Mouse (Mus musculus) embryonic facial prominence, embryonic 14.5 days (tissue): Measurements from ENCODE around the gene Zfp771. TPM values are rescaled to one million over a fixed set of nuclear protein-coding genes. Genes with fewer than 3 reads are reported as not detected.

Experiments
- ATAC-seq: fragments of 200-750 bp; cut with Nextera tagmentation; 2 replicates; pipeline ENCODE4 v1.8.0; 2017; ENCODE audit warnings: low read depth, moderate number of reproducible peaks, moderate TSS enrichment
- DNase-seq: peaks from one replicate; pipeline ENCODE4 v3.0.0-alpha.2; 2015; ENCODE audit warnings: low spot score
- H3K27ac ChIP-seq: fragments of 300-500 bp; sonication (generic); replicated peaks from 2 replicates; pipeline ENCODE4 v1.5.1; 2014; ENCODE audit warnings: low read depth, mild to moderate bottlenecking, low read length, moderate library complexity
- H3K27me3 ChIP-seq: fragments of 300-500 bp; sonication (generic); replicated peaks from 2 replicates; pipeline ENCODE4 v1.6.1; 2014; ENCODE audit warnings: low read length; ENCODE audit not compliant: control insufficient read depth, insufficient read depth
- H3K36me3 ChIP-seq: fragments of 300-500 bp; sonication (generic); 2 replicates; pipeline ENCODE4 v1.6.1; 2014; ENCODE audit warnings: low read length, mixed read lengths; ENCODE audit not compliant: control insufficient read depth, insufficient read depth
- H3K4me1 ChIP-seq: fragments of 300-500 bp; sonication (generic); 2 replicates; pipeline ENCODE4 v1.6.1; 2014; ENCODE audit warnings: antibody characterized with exemption, low read length; ENCODE audit not compliant: control insufficient read depth, insufficient read depth
- H3K4me2 ChIP-seq: fragments of 300-500 bp; sonication (generic); 2 replicates; pipeline ENCODE4 v1.6.1; 2014; ENCODE audit warnings: low read depth, mild to moderate bottlenecking, low read length, moderate library complexity, mixed read lengths
- H3K4me3 ChIP-seq: fragments of 300-500 bp; sonication (generic); 2 replicates; pipeline ENCODE4 v1.5.1; 2014; ENCODE audit warnings: low read depth, mild to moderate bottlenecking, low read length
- H3K9ac ChIP-seq: fragments of 300-500 bp; sonication (generic); 2 replicates; pipeline ENCODE4 v1.6.1; 2014; ENCODE audit warnings: low read depth, mild to moderate bottlenecking, low read length, moderate library complexity, mixed read lengths
- H3K9me3 ChIP-seq: fragments of 300-500 bp; sonication (generic); 2 replicates; pipeline ENCODE4 v1.6.1; 2016; ENCODE audit warnings: low read length; ENCODE audit not compliant: control insufficient read depth
- WGBS: fragments of 180-500 bp; shearing (Covaris S2); extraction: QIAGEN DNeasy Blood & Tissue Kit; methylation state at CpG from one replicate; pipeline ENCODE4 v1.1.7; 2014; 5-methylcytosine and 5-hydroxymethylcytosine counted together
- polyA plus RNA-seq: library from polyadenylated mRNA; unstranded; fragments of >200 nt; fragmentation: Nextera tagmentation; extraction: Ambion mirVana; gene quantifications from 2 replicates; pipeline ENCODE4 v1.2.1, GENCODE M21; 2014

The Zfp771 gene
- polyA plus RNA-seq, 1 experiment from 2014 or later = 53.4 TPM

DNA sequence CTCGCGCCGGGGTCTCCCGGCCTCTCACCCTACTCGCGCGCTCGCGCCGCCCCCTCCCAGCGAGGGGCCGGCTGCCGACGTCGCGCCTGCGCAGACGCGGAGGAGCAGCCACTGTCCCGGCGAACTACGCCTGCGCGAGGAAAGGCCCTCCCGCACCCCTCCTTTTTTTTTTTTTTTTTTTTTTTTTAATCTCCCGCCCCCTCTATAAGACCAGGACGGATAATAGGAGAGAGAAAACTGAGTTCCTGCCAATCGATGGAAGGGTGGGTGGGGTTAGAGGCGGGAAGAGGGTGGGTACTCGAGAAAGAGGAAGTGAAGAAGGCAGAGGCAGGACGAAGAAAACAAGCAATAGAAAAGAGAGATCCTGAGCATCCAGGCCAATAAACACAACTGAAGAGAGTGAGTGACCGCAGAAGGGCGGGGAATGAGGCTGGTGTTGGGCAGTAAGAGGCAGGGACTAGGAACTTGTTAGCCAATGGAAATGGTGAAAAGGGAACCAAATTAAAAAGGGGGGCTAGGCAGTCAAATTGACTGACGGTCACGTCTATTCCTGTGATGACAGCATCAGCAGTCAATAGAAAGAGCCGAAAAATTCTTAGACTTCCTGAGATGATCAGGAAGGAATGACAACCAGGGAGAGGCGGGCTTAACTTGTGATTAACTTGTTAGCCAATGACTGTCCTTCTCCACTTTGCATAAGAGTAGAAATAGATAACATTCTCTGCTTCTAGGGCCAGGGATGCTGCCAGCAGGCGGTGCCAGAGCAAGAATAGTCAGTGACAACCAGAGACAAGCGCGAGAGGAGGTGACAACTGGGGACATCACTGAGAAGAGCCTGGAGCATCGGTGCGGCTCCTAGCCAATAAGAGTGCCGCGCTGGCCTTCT, 35.3 kb upstream of the Zfp771 start, which contains the start of gene Mylpf:
Gene Mylpf (plus strand): TSS at position 338 of the 886 bp plus-strand sequence.
- H3K27ac ChIP-seq = peak within 1 kb of the TSS; percentile 86
- under 1% methylated on average over 28 of the region's 44 CpGs for WGBS

DNA sequence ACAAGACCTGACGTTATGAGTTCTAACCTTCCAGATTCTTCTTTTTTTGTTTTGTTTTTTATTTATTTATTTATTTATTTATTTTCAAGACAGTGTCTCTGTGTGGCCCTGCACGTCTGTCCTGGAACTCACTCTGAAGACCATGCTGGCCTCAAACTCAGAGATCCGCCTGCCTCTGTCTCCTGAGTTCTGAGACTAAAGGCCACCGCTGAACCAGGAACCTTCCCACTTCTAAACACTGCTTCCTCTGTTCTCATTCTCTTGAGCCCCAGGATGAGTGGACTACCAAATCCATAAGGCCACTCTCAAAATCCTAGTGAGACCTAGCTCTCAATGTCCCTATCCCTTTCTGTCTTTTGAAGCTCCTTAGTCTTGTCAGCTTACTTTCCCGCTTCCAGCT, 34.2 kb upstream of the Zfp771 start:
- Histone ChIP-seq H3K36me3 (no peaks in the 10 kb centered on the region), H3K4me3 (peak overlapping the region; percentile 90), H3K27me3 (no peaks in the 10 kb centered on the region), H3K4me1 (peaks cover 17% of the 10 kb centered on the region), H3K9ac (peak overlapping the region; percentile 53; the same call in 1 of the 2 replicates), H3K27ac (peak overlapping the region; percentile 86), H3K4me2 (peak overlapping the region; percentile 62), H3K9me3 (no peaks in the 10 kb centered on the region)
- DNase-seq (no peak), ATAC-seq (no peak)
- 81% methylated on average over 5 of the region's 5 CpGs for WGBS

More for the DNA sequence above, 35.3 kb upstream of the Zfp771 start, which contains the start of gene Mylpf:
- H3K4me2 ChIP-seq = peak within 1 kb of the TSS; percentile 85
- DNase-seq (peak; percentile 99), ATAC-seq (peak; percentile 96)
- peaks cover 3% of the 10 kb centered on the region; the same call in 1 of the 2 replicates for H3K36me3 ChIP-seq
- H3K9ac ChIP-seq = peak within 1 kb of the TSS; percentile 96
- peak within 1 kb of the TSS; percentile 90 for H3K4me3 ChIP-seq
- no peaks in the 10 kb centered on the region for H3K9me3 ChIP-seq
- no peaks in the 10 kb centered on the region for H3K27me3 ChIP-seq
- peaks cover 17% of the 10 kb centered on the region for H3K4me1 ChIP-seq

DNA sequence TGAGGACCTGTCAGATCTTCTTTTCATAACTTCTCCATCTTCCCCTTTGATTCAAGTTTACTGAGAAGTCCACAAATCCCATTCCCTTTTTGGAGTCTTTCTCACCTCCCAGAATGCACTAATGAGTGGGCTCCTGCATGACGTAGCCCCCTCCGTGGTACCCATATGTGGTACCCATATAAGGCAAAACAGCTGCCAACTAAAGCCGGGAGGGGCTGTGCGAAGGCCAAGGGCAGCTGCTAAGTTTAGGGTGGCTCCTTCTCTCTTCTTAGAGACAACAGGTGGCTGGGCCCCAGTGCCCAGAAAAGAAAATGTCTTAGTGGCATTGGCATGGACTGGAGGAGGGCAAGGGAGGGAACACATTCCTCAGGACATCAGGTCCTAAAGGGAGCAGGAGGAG, 33.8 kb upstream of the Zfp771 start:
- Histone ChIP-seq H3K27me3 (no peaks in the 10 kb centered on the region), H3K4me3 (no peak overlapping the region), H3K4me2 (no peak overlapping the region), H3K4me1 (peaks cover 17% of the 10 kb centered on the region), H3K9ac (no peak overlapping the region), H3K9me3 (no peaks in the 10 kb centered on the region), H3K27ac (0 out of 2 replicates have a peak overlapping the region, but pooled peaks have one; percentile 86), H3K36me3 (no peaks in the 10 kb centered on the region)
- peak; percentile 72 for DNase-seq
- WGBS = 86% methylated on average over 4 of the region's 4 CpGs
- ATAC-seq = no peak

DNA sequence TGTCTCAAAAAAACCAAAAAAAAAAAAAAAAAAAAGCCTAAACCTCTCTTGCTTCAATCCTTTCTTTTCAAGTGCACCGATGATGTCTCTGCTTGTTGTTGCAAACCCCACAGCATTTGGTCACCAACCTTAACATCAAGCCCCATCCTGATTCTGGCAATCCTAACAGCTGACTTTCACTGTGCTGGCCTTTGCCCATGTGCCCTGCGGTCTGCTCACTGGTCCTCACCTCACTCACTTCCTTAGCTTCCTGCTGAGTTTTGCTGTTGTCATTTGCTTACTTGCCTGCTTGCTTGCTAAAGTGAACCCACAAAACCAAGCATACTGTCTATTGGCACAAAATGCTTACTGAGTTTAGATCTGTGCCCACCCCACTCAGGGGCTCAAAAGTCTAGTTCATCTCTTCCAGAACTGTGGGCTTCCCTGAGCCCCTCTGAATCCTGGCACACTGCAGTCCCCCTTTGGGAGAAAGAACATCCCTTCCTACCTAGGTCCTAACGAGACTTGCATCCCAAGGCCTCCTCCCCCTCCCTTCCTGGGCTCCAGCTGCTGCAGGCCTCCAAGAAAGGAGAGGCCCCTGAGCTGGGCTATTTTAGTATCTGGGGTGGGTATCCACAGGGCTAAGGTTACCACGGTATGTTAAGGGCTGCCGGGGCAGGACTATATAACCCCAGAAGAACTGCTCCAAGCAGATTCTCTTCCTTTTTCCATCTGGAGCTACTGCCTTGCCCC, 32.9 kb upstream of the Zfp771 start:
- ATAC-seq (no peak), DNase-seq (peak; percentile 54)
- Histone ChIP-seq H3K9ac (no peak overlapping the region), H3K36me3 (no peaks in the 10 kb centered on the region), H3K4me1 (peaks cover 14% of the 10 kb centered on the region), H3K4me3 (no peak overlapping the region), H3K27ac (no peak overlapping the region), H3K4me2 (no peak overlapping the region), H3K9me3 (no peaks in the 10 kb centered on the region), H3K27me3 (no peaks in the 10 kb centered on the region)
- WGBS = 62% methylated on average over 5 of the region's 5 CpGs

DNA sequence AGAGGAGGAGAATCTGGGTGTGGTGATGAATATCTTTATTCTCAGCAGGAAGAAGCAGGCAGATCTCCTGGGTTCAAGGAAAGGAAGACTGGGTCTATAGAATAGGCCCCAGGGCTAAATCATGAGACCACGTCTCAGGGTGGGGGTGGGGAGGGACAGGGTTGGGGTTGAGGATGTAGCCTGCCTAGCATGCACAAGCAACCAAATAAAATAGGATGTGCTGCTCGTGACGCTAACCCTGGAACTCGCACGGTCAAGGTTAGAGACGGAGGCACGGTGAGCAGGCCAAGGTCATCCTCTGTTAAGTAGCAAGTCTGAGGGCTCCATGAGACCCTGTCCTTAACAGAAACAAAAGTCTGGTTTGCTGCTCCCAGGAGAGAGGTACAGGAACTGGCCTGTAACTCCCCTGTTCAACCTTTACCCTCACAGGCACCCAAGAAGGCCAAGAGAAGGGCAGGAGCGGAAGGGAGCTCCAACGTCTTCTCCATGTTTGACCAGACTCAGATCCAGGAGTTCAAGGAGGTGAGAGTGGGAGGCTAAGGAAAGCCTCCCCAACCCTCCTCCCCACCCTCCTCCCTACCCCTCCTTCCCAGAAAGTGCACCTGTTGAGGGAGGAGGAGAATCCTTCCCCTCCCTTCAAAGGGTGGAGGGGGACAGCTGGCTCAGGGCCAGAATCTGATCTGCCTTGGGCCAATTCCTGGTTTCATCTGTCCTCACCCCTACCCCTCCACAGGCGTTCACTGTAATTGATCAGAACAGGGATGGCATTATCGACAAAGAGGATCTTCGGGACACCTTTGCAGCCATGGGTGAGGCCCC, 31.4 kb upstream of the Zfp771 start:
- 81% methylated on average over 12 of the region's 12 CpGs for WGBS
- H3K27ac ChIP-seq = 0 out of 2 replicates have a peak overlapping the region, but pooled peaks have one; percentile 13

DNA sequence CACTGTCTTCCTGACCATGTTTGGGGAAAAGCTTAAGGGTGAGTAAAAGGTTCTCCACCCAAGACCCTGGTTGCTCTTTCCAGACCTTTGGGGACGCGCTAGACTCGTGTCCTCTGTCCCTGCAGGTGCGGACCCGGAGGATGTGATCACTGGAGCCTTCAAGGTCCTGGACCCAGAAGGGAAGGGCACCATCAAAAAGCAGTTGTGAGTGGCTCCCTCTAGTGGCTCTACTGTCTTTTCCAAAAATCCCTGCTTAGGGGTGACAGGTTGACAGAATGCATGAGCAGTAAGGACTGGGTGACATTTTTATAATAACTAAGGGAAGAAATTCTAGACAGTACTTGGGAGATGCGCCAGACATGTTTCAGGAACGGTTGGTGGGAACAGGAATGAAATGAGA, 30.6 kb upstream of the Zfp771 start:
- Histone ChIP-seq H3K9ac (no peak overlapping the region), H3K27me3 (no peaks in the 10 kb centered on the region), H3K4me2 (no peak overlapping the region; the same call in 1 of the 2 replicates), H3K36me3 (no peaks in the 10 kb centered on the region), H3K9me3 (no peaks in the 10 kb centered on the region), H3K4me3 (peak overlapping the region; percentile 11), H3K27ac (no peak overlapping the region), H3K4me1 (0 out of 2 replicates have a peak, but pooled peaks cover 4% of the 10 kb centered on the region)
- WGBS = 48% methylated on average over 7 of the region's 7 CpGs
- DNase-seq = no peak
- no peak for ATAC-seq

More for the DNA sequence above, 31.4 kb upstream of the Zfp771 start:
- Histone ChIP-seq H3K4me3 (peak overlapping the region; percentile 11), H3K4me1 (0 out of 2 replicates have a peak, but pooled peaks cover 4% of the 10 kb centered on the region), H3K36me3 (no peaks in the 10 kb centered on the region), H3K4me2 (no peak overlapping the region), H3K9ac (peak overlapping the region; percentile 14; the same call in 1 of the 2 replicates), H3K9me3 (no peaks in the 10 kb centered on the region), H3K27me3 (no peaks in the 10 kb centered on the region)
- DNase-seq = no peak
- no peak for ATAC-seq

DNA sequence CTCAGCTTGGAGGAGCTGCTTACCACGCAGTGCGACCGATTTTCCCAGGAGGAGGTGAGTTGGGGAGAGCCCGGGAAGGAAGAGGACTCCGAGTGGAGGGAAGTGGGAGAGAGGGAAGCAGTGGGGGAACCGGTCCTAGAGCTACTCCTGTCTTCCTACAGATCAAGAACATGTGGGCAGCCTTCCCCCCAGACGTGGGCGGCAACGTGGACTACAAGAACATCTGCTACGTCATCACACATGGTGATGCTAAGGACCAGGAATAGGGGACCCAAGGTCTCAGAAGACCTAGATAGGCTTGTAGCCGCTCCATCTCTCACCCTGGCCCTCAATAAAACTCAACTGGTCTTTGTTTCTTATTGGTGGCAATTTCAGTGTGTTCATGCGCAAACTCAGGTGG, 30.1 kb upstream of the Zfp771 start:
- no peak for ATAC-seq
- H3K27ac ChIP-seq = no peak overlapping the region
- no peaks in the 10 kb centered on the region for H3K27me3 ChIP-seq
- 48% methylated on average over 12 of the region's 12 CpGs for WGBS
- 0 out of 2 replicates have a peak overlapping the region, but pooled peaks have one; percentile 32 for H3K4me3 ChIP-seq
- H3K9ac ChIP-seq = no peak overlapping the region
- peak overlapping the region; percentile 58 for H3K4me2 ChIP-seq
- no peak for DNase-seq
- no peaks in the 10 kb centered on the region for H3K36me3 ChIP-seq
- 0 out of 2 replicates have a peak, but pooled peaks cover 4% of the 10 kb centered on the region for H3K4me1 ChIP-seq
- H3K9me3 ChIP-seq = no peaks in the 10 kb centered on the region

DNA sequence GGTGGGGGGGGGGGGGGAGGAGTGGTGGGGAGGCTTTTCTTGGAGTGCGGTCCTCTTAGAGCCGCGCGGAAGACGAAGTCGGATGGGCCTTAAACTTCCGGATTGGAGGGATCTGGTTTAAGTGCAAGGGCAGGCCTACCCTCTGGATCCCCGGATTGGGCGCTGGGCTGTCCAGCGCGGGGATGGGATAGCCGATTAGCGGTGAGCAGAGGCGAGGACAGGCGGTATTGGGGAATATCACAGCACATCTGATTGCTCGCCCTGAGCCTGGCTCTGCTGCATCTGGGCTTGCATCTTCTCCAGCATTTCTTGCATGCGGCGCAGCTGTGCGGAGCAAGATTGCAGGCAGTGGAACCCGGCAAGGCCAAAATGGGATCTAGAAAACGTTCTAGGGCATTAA, 29.6 kb upstream of the Zfp771 start:
- no peak for ATAC-seq
- peak overlapping the region; percentile 32 for H3K4me3 ChIP-seq
- WGBS = 25% methylated on average over 14 of the region's 21 CpGs
- H3K4me1 ChIP-seq = 0 out of 2 replicates have a peak, but pooled peaks cover 2% of the 10 kb centered on the region
- no peaks in the 10 kb centered on the region for H3K27me3 ChIP-seq
- no peak overlapping the region for H3K27ac ChIP-seq
- peak overlapping the region; percentile 58 for H3K4me2 ChIP-seq
- DNase-seq = peak; percentile 39
- H3K9ac ChIP-seq = peak overlapping the region; percentile 51
- no peaks in the 10 kb centered on the region for H3K36me3 ChIP-seq
- H3K9me3 ChIP-seq = no peaks in the 10 kb centered on the region
